Mouse (Mus musculus) thymus, adult 18-20 months (tissue): Measurements from ENCODE around the gene Fam185a.

Experiments
- DNase-seq, 2 experiments: peaks; one replicate each; pipeline ENCODE4 v3.0.0; 2022; ENCODE audit warnings: mixed read lengths in 2 of 2

Fam185a gene

DNA sequence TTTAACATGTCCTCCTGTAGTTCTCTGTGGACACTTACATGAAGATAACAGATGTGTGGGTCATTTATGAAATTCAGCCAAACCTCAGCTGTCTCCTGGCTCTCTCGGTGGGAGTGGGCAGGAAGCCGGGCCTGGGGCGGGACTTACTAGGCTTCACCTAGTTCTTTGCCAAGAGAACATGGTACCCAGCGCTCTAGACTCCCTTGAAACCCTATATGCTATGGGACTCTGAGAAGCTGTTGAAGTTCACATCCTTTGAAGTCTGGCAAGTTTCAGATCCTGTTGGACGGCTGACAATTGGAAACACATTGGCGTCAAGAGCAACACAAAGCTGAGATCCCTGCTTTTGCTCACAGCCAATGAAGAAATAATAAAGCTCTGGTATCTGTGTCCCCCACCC lies 71.6 kb downstream of the Fam185a start:
- no peak for DNase-seq

DNA sequence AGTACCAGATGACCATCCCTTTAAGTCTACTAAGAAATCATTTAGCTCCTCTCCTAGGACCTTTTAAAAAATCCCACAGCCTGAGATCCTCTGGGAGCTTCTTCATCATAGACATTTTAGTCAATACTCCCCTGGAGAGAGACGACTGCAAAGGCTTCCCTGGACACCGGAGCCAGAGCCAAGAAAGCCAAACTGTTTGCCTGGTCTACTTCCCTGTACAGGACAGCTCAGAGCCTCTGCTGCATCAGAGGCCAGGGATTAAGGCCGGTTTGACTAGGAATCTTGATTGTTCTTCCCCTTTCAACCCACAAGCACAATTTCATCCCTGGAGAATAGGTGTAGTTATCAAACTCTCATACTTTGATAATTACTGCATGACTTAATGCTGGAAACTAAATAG lies 72.1 kb downstream of the Fam185a start:
- DNase-seq: no peak

GRCm38 (mm10) chr5:21498490-21498889 lies 73.7 kb downstream of the Fam185a start:
- DNase-seq: no peak

DNA sequence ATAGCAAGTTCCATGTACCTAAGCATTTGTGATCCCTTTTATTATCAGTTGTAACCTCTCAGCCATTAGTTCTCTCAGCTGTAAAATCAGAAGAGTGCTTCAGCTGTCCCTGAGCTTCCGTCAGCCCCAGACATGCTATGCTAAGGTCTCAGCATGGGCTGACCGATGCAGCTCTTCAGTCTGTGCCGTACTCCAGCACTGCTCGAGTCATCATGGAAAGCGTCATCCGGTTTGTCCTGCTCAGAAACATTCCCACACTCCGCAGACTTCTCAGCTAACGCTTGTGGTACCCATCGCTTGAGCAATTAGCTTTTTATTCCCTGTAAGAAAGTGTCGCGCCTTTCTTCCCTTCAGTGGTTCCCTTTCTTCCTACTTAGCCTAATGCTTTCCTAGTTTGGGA lies 74.2 kb downstream of the Fam185a start:
- DNase-seq: no peak

- no peak for DNase-seq
Measured at GRCm38 (mm10) chr5:21500133-21500532, 75.4 kb downstream of the Fam185a start.

DNA sequence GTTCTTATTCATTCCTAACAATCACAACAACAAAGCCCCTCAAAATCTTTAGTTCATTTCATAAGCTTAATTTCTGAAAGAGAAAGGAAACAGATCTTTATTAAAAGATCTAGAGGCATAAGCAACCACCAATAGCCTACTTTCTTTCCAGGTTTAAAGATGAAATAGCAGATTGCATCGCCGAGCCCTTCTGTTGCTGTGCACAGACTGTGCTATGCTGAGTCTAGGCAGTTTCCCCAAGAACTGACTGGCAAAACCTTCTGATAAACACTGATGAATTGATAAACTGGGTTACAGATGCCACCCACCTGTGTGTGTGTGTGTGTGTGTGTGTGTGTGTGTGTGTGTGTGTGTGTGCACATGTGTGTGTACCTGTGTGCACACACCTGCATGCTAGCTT lies 76.2 kb downstream of the Fam185a start:
- DNase-seq: no peak

DNA sequence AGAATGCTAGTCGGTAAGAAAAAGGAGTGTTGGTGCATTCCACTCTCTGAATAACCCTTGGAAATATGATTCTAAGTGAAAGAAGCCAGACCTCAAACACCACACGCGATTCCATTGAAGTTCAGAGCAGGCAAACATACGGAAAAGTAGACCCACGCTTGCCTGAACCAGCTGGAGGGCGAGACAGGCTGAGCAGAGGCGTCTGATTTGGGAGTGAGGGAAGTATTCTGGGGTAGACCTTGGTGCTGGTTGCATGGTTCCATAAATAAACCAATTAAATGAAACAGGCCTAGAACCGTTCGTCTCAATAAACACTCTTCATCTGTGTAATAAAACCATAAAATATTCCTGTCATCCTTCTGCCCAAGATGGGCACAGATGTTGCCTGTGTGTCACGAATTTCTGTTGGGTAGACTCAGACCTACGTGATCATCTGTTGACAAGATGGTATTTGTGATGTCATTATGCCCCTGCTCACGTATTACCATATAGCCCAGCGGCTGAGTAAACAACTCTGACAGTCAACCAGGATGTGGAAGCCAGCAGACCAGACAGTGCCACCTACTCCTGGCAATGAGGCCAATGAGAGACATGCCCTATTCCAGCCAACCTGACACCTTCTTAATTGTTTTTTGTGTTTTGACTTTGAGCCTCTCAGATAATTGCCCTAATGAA lies 78.3 kb downstream of the Fam185a start:
- DNase-seq: no peak

DNA sequence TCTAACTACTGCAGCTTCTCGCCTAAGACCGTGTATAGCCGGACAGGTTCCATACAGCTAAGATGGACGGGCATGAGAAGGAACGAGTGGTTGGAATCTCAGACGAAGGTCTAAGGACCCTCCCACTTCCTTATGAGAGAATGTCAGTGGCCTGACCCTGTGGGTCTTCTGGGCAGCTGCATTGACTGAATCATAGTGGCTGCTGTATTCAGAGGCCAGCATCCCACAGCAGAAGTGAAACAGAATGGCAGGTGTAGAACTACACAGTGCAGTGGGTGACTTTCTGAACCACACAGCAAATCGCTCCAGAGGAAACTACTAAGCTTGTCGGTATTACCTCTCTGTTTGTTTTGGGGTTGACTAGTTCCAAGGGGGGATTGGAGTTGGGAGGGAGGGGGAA lies 80.4 kb downstream of the Fam185a start:
- DNase-seq: no peak

- no peak for DNase-seq
Measured at GRCm38 (mm10) chr5:21506887-21507286, 82.1 kb downstream of the Fam185a start.

- DNase-seq: no peak
Measured at GRCm38 (mm10) chr5:21509801-21510200, 85.0 kb downstream of the Fam185a start.

GRCm38 (mm10) chr5:21513363-21513762 lies 88.6 kb downstream of the Fam185a start:
- DNase-seq: no peak

GRCm38 (mm10) chr5:21517562-21517961 lies 92.8 kb downstream of the Fam185a start:
- DNase-seq: no peak

DNA sequence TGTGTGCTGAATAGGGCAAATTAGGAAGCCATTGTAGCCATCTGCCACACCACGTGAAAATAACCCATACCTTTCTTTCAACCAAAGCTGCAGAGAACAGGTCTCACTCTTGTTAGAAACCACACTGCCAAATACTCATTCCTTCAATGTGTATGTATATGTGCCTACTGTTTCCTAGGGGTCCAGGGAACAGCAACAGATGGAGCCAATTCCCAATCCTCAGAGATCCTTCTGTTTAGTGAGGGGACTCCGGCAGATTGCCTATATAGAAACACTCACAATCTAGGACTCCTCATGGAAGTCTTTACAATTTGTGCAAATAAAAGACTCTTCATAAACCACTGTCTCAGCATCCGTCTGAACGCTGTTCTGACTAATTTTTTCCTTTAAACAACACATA lies 93.4 kb downstream of the Fam185a start:
- DNase-seq: no peak

DNA sequence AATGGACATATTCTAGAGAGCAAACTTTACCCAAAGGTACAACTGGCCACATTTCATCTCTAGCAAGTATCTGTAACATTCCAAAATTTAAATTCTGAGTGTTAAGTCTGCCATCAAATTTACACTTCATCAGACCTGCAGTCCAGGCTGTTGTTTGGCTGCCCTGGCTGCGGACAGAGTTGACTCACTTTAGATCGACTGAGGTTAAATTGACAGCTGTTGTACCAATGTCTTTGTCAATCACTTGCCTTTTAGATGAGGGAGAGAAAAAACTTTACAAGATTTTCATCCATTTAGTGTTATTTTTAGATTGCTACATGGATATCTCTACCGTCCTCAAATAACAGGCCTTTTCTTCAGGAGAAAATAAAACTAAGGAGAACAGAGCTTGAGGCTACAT lies 94.4 kb downstream of the Fam185a start:
- no peak for DNase-seq

DNA sequence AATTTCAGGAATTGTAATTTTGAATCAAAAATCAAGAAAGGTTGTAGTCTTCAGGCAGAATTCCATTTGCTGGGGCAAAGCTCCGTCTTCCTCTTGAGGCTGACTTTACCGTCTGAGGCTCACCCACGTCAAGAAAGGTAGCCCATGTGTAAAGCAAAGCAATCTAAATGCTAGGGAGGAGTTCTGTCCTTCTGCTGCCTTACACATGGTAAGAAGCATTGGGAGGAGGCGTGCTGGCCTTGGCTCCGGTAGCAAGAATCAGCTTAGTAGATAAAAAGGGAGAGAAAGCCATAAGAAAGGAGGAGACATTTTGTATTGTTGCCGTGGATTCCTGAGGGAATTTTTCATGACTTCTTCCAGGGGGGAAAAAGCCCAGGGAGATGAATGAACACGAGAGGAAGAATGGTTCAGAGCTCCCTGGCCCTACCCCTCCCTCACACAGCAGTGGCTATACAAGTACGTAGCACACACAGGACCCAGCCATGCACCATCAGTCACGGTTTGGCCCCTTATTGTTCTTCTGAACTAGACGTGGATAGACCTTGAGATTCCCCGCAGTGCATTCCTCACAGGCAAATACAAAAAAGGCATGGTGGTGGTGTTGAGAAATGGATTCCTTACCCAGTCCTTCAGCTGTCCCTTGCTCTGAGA lies 102.2 kb downstream of the Fam185a start:
- no peak for DNase-seq

GRCm38 (mm10) chr5:21527488-21527911 lies 102.7 kb downstream of the Fam185a start:
- DNase-seq: no peak

DNA sequence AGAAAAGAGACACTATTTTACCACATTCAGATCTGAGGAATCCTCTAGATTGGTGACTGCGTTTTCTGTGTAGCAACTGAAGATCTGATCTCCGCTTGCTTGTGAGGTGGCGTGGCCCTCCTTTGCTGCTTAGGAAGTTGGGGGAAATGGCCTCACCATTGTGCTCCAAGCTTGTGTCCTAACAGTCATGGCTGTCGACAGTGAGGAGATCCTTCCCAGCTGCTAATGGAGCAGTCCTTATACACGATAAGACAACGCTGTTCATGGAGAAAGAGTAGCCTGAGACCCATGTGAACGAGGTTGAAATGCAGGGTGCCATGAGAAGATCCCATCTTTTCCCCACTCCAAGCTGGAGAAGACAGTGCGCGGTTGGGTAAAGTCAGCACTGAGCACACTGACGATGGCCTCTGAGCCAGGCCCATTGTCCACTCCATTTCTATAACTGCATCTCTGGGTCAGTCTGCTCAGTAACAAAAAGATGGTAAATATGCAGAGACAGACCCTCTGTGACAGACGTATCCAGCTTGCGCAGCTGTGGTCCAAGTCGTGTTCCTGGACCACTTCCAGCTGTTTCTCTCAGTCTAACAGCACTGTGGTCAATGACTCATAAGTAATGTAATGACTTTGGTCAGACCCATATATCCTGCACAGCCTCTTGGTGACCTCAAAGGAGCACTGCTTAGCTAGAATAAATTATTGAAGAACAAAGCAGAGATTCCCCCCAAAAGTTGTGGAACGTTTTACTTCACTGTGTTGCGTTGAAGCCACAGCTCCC lies 103.5 kb downstream of the Fam185a start:
- no peak for DNase-seq

DNA sequence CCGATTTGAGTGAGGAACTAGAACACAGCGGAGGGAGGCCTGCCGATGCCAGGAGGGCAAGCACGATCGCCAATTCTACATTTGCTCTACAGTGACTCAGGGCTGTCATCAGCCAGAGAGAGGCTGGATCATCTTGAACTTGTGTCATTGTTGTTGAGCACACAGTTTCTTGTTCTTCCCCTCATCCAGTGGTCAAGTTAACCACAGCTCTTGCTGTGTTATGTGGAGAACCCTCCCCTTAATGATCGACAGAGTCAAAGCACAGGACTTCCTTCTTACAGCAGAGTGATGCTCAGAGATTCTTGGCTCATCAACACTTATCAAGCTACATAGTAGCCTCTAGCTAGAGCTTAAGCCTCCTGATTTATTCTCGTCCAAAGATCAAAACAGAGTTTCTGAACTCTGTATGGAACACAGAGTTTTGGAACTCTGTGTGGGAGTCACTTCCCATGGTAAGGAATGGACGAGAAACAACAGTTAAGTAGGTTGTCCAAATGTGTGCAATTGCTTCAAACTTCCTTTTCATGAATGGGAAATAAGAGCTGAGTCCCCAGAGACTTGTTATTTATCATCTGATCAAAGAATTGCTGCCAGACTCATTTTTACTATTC lies 104.5 kb downstream of the Fam185a start:
- DNase-seq: no peak
